Mouse (Mus musculus): ENCODE measurements around the gene Nav1. TPM values are rescaled to one million over a fixed set of nuclear protein-coding genes. Genes with fewer than 3 reads are reported as not detected.

The Nav1 gene
- polyA plus RNA-seq, 1 experiment from 2014 or later, result 3.9 TPM

- DNase-seq (ENCODE audit: low spot score), result peak; percentile 39
- H3K4me2 ChIP-seq (replicated peaks; ENCODE audit: low read depth), result no peak overlapping the region
- TF ChIP-seq EP300 (optimal IDR thresholded peaks at IDR 0.05) (no peak), CTCF (IDR thresholded peaks at IDR 0.05; ENCODE audit: low read depth) (no peak)
- WGBS, result 39% methylated on average over 6 of the region's 6 CpGs
- H3K27me3 ChIP-seq (ENCODE audit: control insufficient read depth, insufficient read depth, low read length), result no peaks in the 10 kb centered on the region
- ATAC-seq (ENCODE audit: low FRiP score, low TSS enrichment), result no peak
- no peak overlapping the region for H3K27ac ChIP-seq (replicated peaks)
- H3K9ac ChIP-seq (ENCODE audit: low read length), result no peak overlapping the region
- H3K9me3 ChIP-seq (ENCODE audit: control insufficient read depth, low read length), result no peaks in the 10 kb centered on the region
- no peaks in the 10 kb centered on the region for H3K36me3 ChIP-seq (ENCODE audit: control insufficient read depth, insufficient read depth, low read length)
- H3K4me3 ChIP-seq (ENCODE audit: low read depth, low read length), result no peak overlapping the region
- 0 out of 2 replicates have a peak, but pooled peaks cover 3% of the 10 kb centered on the region for H3K4me1 ChIP-seq (replicated peaks; ENCODE audit: control insufficient read depth, insufficient read depth)
Observed at GRCm38 (mm10) chr1:135557976-135558375, 49.1 kb downstream of the Nav1 start.

GRCm38 (mm10) chr1:135555885-135556284 is 51.2 kb downstream of the Nav1 start:
- Histone ChIP-seq H3K27me3 (ENCODE audit: control insufficient read depth, insufficient read depth, low read length) (no peaks in the 10 kb centered on the region), H3K36me3 (ENCODE audit: control insufficient read depth, insufficient read depth, low read length) (no peaks in the 10 kb centered on the region), H3K9me3 (ENCODE audit: control insufficient read depth, low read length) (no peaks in the 10 kb centered on the region), H3K4me2 (replicated peaks; ENCODE audit: low read depth) (no peak overlapping the region), H3K27ac (replicated peaks) (no peak overlapping the region), H3K9ac (ENCODE audit: low read length) (no peak overlapping the region), H3K4me1 (replicated peaks; ENCODE audit: control insufficient read depth, insufficient read depth) (0 out of 2 replicates have a peak, but pooled peaks cover 3% of the 10 kb centered on the region), H3K4me3 (ENCODE audit: low read depth, low read length) (no peak overlapping the region)
- DNase-seq (ENCODE audit: low spot score) (no peak), ATAC-seq (ENCODE audit: low FRiP score, low TSS enrichment) (no peak)
- WGBS, result 81% methylated on average over 8 of the region's 8 CpGs
- no peak for TF ChIP-seq EP300 (optimal IDR thresholded peaks at IDR 0.05)
- no peak for TF ChIP-seq CTCF (IDR thresholded peaks at IDR 0.05; ENCODE audit: low read depth)

GRCm38 (mm10) chr1:135554632-135555260 is 52.3 kb downstream of the Nav1 start:
- TF ChIP-seq CTCF (IDR thresholded peaks at IDR 0.05; ENCODE audit: low read depth), result no peak
- no peak for TF ChIP-seq EP300 (optimal IDR thresholded peaks at IDR 0.05)
- ATAC-seq (ENCODE audit: low FRiP score, low TSS enrichment) (peak; percentile 41; the same call in 1 of the 2 replicates), DNase-seq (ENCODE audit: low spot score) (no peak)
- no peak overlapping the region for H3K4me3 ChIP-seq (ENCODE audit: low read depth, low read length)
- 0 out of 2 replicates have a peak overlapping the region, but pooled peaks have one; percentile 1 for H3K4me2 ChIP-seq (replicated peaks; ENCODE audit: low read depth)
- H3K9me3 ChIP-seq (ENCODE audit: control insufficient read depth, low read length), result no peaks in the 10 kb centered on the region
- H3K27me3 ChIP-seq (ENCODE audit: control insufficient read depth, insufficient read depth, low read length), result no peaks in the 10 kb centered on the region
- no peak overlapping the region for H3K9ac ChIP-seq (ENCODE audit: low read length)
- WGBS, result 26% methylated on average over 17 of the region's 17 CpGs
- H3K4me1 ChIP-seq (replicated peaks; ENCODE audit: control insufficient read depth, insufficient read depth), result 0 out of 2 replicates have a peak, but pooled peaks cover 3% of the 10 kb centered on the region
- no peaks in the 10 kb centered on the region for H3K36me3 ChIP-seq (ENCODE audit: control insufficient read depth, insufficient read depth, low read length)
- H3K27ac ChIP-seq (replicated peaks), result peak overlapping the region; percentile 56; the same call in 1 of the 2 replicates

- DNase-seq (ENCODE audit: low spot score) (no peak), ATAC-seq (ENCODE audit: low FRiP score, low TSS enrichment) (no peak)
- Histone ChIP-seq H3K9ac (ENCODE audit: low read length) (no peak overlapping the region), H3K4me2 (replicated peaks; ENCODE audit: low read depth) (no peak overlapping the region), H3K36me3 (ENCODE audit: control insufficient read depth, insufficient read depth, low read length) (no peaks in the 10 kb centered on the region), H3K27ac (replicated peaks) (no peak overlapping the region), H3K4me3 (ENCODE audit: low read depth, low read length) (no peak overlapping the region), H3K4me1 (replicated peaks; ENCODE audit: control insufficient read depth, insufficient read depth) (0 out of 2 replicates have a peak, but pooled peaks cover 6% of the 10 kb centered on the region), H3K9me3 (ENCODE audit: control insufficient read depth, low read length) (no peaks in the 10 kb centered on the region), H3K27me3 (ENCODE audit: control insufficient read depth, insufficient read depth, low read length) (no peaks in the 10 kb centered on the region)
- 74% methylated on average over 4 of the region's 4 CpGs for WGBS
- TF ChIP-seq EP300 (optimal IDR thresholded peaks at IDR 0.05), result no peak
- TF ChIP-seq CTCF (IDR thresholded peaks at IDR 0.05; ENCODE audit: low read depth), result no peak
Observed at GRCm38 (mm10) chr1:135553615-135554014, 53.5 kb downstream of the Nav1 start.

GRCm38 (mm10) chr1:135553154-135553553 is 53.9 kb downstream of the Nav1 start:
- Histone ChIP-seq H3K9ac (ENCODE audit: low read length) (no peak overlapping the region), H3K4me2 (replicated peaks; ENCODE audit: low read depth) (no peak overlapping the region), H3K4me3 (ENCODE audit: low read depth, low read length) (no peak overlapping the region), H3K27me3 (ENCODE audit: control insufficient read depth, insufficient read depth, low read length) (no peaks in the 10 kb centered on the region), H3K9me3 (ENCODE audit: control insufficient read depth, low read length) (no peaks in the 10 kb centered on the region), H3K27ac (replicated peaks) (no peak overlapping the region), H3K36me3 (ENCODE audit: control insufficient read depth, insufficient read depth, low read length) (no peaks in the 10 kb centered on the region), H3K4me1 (replicated peaks; ENCODE audit: control insufficient read depth, insufficient read depth) (0 out of 2 replicates have a peak, but pooled peaks cover 6% of the 10 kb centered on the region)
- TF ChIP-seq EP300 (optimal IDR thresholded peaks at IDR 0.05) (no peak), CTCF (IDR thresholded peaks at IDR 0.05; ENCODE audit: low read depth) (no peak)
- no peak for ATAC-seq (ENCODE audit: low FRiP score, low TSS enrichment)
- DNase-seq (ENCODE audit: low spot score), result no peak
- WGBS, result 71% methylated on average over 4 of the region's 4 CpGs

- H3K27me3 ChIP-seq (ENCODE audit: control insufficient read depth, insufficient read depth, low read length), result no peaks in the 10 kb centered on the region
- H3K36me3 ChIP-seq (ENCODE audit: control insufficient read depth, insufficient read depth, low read length), result no peaks in the 10 kb centered on the region
- H3K4me1 ChIP-seq (replicated peaks; ENCODE audit: control insufficient read depth, insufficient read depth), result 0 out of 2 replicates have a peak, but pooled peaks cover 6% of the 10 kb centered on the region
- no peaks in the 10 kb centered on the region for H3K9me3 ChIP-seq (ENCODE audit: control insufficient read depth, low read length)
- H3K27ac ChIP-seq (replicated peaks), result no peak overlapping the region
- no peak overlapping the region for H3K4me3 ChIP-seq (ENCODE audit: low read depth, low read length)
- H3K4me2 ChIP-seq (replicated peaks; ENCODE audit: low read depth), result no peak overlapping the region
- 65% methylated on average over 3 of the region's 3 CpGs for WGBS
- H3K9ac ChIP-seq (ENCODE audit: low read length), result no peak overlapping the region
- no peak for TF ChIP-seq EP300 (optimal IDR thresholded peaks at IDR 0.05)
- TF ChIP-seq CTCF (IDR thresholded peaks at IDR 0.05; ENCODE audit: low read depth), result no peak
- no peak for ATAC-seq (ENCODE audit: low FRiP score, low TSS enrichment)
- DNase-seq (ENCODE audit: low spot score), result no peak
Observed at GRCm38 (mm10) chr1:135550886-135551285, 56.2 kb downstream of the Nav1 start.

Measured in stomach, postnatal 0 days (tissue).